Mouse (Mus musculus): ENCODE results near the gene Mrps18b. TPM values are rescaled to one million over a fixed set of nuclear protein-coding genes. Genes with fewer than 3 reads are reported as not detected.

Mrps18b gene
- polyA plus RNA-seq, 1 experiment from 2014 or later = 75.7 TPM

DNA sequence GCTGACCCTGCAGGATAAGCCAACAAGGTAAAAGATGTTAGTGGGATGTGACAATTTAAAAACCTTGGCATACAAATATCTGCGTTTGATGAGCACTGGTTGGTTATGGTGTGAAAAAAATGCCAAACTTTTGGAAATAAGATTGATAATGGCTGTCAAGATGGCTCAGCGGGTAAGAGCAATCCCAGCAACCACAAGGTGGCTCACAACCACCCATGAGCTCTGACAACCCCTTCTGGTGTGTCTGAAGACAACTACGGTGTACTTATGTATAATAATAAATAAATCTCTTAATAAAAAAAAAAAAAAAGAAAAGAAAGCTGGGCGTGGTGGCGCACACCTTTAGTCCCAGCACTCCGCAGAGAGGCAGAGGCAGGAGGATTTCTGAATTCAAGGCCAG lies 1.2 kb downstream of the Mrps18b start:
- Histone ChIP-seq H3K36me3 (peaks cover 55% of the 10 kb centered on the region), H3K27me3 (ENCODE audit: insufficient read depth, poor library complexity, severe bottlenecking) (no peaks in the 10 kb centered on the region), H3K27ac (no peak overlapping the region), H3K4me1 (replicated peaks) (peaks cover 18% of the 10 kb centered on the region), H3K9me3 (no peaks in the 10 kb centered on the region), H3K4me3 (peak overlapping the region; percentile 85)
- DNase-seq (ENCODE audit: low spot score) = no peak
- WGBS = 82% methylated on average over 6 of the region's 6 CpGs

- H3K36me3 ChIP-seq = peaks cover 79% of the 10 kb centered on the region
- 4% methylated on average over 25 of the region's 25 CpGs for WGBS
- peak; percentile 96 for DNase-seq (ENCODE audit: low spot score)
These were observed 6.2 kb downstream of the Mrps18b start, which contains the start of gene Atat1 for GRCm38 (mm10) chr17:35909919-35910369. TSS of gene Atat1 (minus strand) at chr17:35910075.

GRCm38 (mm10) chr17:35909186-35909918 lies 6.8 kb downstream of the Mrps18b start:
- 24% methylated on average over 20 of the region's 20 CpGs for whole genome bisulfite sequencing
- Histone ChIP-seq H3K27me3 (ENCODE audit: insufficient read depth, poor library complexity, severe bottlenecking) (no peaks in the 10 kb centered on the region), H3K36me3 (peaks cover 82% of the 10 kb centered on the region), H3K4me3 (peak overlapping the region; percentile 74), H3K9me3 (no peaks in the 10 kb centered on the region), H3K27ac (peak overlapping the region; percentile 92), H3K4me1 (replicated peaks) (peaks cover 21% of the 10 kb centered on the region)
- no peak for DNase-seq (ENCODE audit: low spot score)

More at GRCm38 (mm10) chr17:35909919-35910369, 6.2 kb downstream of the Mrps18b start, which contains the start of gene Atat1:
- Histone ChIP-seq H3K9me3 (no peaks in the 10 kb centered on the region), H3K27me3 (ENCODE audit: insufficient read depth, poor library complexity, severe bottlenecking) (no peaks in the 10 kb centered on the region), H3K27ac (peak within 1 kb of the TSS; percentile 92), H3K4me1 (replicated peaks) (peaks cover 21% of the 10 kb centered on the region), H3K4me3 (peak within 1 kb of the TSS; percentile 74)

- no peaks in the 10 kb centered on the region for H3K27me3 ChIP-seq (ENCODE audit: insufficient read depth, poor library complexity, severe bottlenecking)
- no peak for DNase-seq (ENCODE audit: low spot score)
- H3K9me3 ChIP-seq = no peaks in the 10 kb centered on the region
- peaks cover 21% of the 10 kb centered on the region for H3K4me1 ChIP-seq (replicated peaks)
- H3K27ac ChIP-seq = no peak overlapping the region
- WGBS = 89% methylated on average over 2 of the region's 2 CpGs
- H3K36me3 ChIP-seq = peaks cover 83% of the 10 kb centered on the region
- H3K4me3 ChIP-seq = no peak overlapping the region
These were observed 8.6 kb downstream of the Mrps18b start for GRCm38 (mm10) chr17:35907609-35908008.

DNA sequence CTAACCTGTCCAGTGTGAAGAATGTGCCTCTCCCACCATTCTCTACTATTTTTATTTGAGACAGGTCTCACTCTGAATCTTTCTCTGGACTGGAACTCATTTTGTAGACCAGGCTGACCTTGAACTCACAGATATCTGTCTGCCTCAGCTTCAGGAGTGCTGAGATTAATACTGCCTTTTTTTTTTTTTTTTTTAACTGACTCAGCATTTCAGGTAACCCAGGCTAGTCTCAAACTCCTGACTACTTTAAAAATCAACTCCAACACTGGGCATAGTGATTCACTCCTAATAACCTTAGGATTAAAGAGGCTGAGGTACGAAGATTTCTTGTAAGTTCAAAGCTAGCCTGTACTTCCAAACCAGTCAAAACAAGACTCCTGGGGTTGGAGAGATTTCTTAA lies 10.6 kb downstream of the Mrps18b start:
- H3K4me1 ChIP-seq (replicated peaks) = peaks cover 21% of the 10 kb centered on the region
- no peaks in the 10 kb centered on the region for H3K27me3 ChIP-seq (ENCODE audit: insufficient read depth, poor library complexity, severe bottlenecking)
- H3K4me3 ChIP-seq = no peak overlapping the region
- DNase-seq (ENCODE audit: low spot score) = no peak
- H3K27ac ChIP-seq = no peak overlapping the region
- 95% methylated on average over 1 of the region's 1 CpGs for WGBS
- H3K9me3 ChIP-seq = no peaks in the 10 kb centered on the region
- H3K36me3 ChIP-seq = peaks cover 83% of the 10 kb centered on the region

GRCm38 (mm10) chr17:35903992-35904355 lies 12.2 kb downstream of the Mrps18b start:
- Histone ChIP-seq H3K27me3 (ENCODE audit: insufficient read depth, poor library complexity, severe bottlenecking) (no peaks in the 10 kb centered on the region), H3K36me3 (peaks cover 99% of the 10 kb centered on the region)
- 88% methylated on average over 4 of the region's 4 CpGs for WGBS

GRCm38 (mm10) chr17:35903343-35903991 lies 12.7 kb downstream of the Mrps18b start:
- Histone ChIP-seq H3K9me3 (no peaks in the 10 kb centered on the region), H3K27ac (no peak overlapping the region), H3K4me1 (replicated peaks) (peaks cover 6% of the 10 kb centered on the region), H3K36me3 (peaks cover 100% of the 10 kb centered on the region), H3K4me3 (no peak overlapping the region), H3K27me3 (ENCODE audit: insufficient read depth, poor library complexity, severe bottlenecking) (no peaks in the 10 kb centered on the region)
- DNase-seq (ENCODE audit: low spot score) = no peak
- WGBS = 92% methylated on average over 9 of the region's 9 CpGs

More at GRCm38 (mm10) chr17:35903992-35904355, 12.2 kb downstream of the Mrps18b start:
- DNase-seq (ENCODE audit: low spot score) = no peak
- Histone ChIP-seq H3K4me3 (no peak overlapping the region), H3K27ac (no peak overlapping the region), H3K9me3 (no peaks in the 10 kb centered on the region), H3K4me1 (replicated peaks) (peaks cover 11% of the 10 kb centered on the region)

GRCm38 (mm10) chr17:35900636-35901035 lies 15.6 kb downstream of the Mrps18b start:
- no peaks in the 10 kb centered on the region for H3K9me3 ChIP-seq
- H3K4me3 ChIP-seq = no peak overlapping the region
- no peak overlapping the region for H3K27ac ChIP-seq
- H3K27me3 ChIP-seq (ENCODE audit: insufficient read depth, poor library complexity, severe bottlenecking) = no peaks in the 10 kb centered on the region
- H3K4me1 ChIP-seq (replicated peaks) = peaks cover 27% of the 10 kb centered on the region
- DNase-seq (ENCODE audit: low spot score) = no peak
- H3K36me3 ChIP-seq = peaks cover 82% of the 10 kb centered on the region
- 94% methylated on average over 3 of the region's 3 CpGs for WGBS

DNA sequence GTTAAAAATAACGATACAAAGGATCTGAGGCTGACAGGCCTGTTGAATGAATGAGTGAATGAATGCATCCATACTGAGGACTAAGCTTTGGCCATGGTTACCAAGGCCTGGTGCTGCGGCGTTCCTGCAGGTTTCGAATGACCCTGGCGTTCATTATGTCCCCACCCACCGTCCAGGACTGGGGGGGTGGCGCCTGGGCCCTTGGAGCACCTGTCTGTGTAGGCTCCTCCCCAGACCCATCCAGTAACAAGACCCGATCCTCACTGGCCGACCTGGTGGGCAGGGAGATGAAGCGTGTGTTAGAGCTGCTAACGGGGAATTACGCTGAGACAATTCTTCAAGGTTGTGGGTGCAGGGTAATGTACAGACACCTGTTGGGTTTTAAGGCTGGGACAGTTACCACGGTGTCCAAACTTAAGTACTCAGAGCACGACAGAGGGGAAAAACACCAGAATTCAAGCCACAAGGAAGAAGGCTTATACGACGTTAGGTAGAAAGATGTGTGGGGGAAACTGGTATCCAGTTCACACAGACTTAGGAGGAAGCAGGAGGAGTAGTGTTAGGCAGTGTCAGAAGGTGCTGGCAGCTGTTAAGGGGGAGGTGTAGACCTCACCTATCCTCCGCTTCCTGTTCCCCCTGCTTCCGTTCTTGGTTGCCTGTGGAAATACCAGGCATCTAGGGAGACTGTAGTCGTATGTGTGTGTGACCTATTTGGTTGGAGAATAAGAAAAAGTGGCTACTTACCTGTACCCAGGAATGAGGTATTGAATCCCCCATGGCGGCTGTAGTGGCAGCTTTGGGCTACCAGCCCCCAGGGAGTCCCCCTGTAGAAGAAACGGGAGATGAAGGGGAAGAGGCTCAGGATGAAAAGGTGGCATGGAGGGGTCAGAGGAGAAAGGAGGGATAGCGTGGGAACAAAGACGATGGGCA lies 18.3 kb downstream of the Mrps18b start:
- no peaks in the 10 kb centered on the region for H3K9me3 ChIP-seq
- peak overlapping the region; percentile 91 for H3K4me3 ChIP-seq
- whole genome bisulfite sequencing = 45% methylated on average over 23 of the region's 23 CpGs
- peaks cover 31% of the 10 kb centered on the region for H3K4me1 ChIP-seq (replicated peaks)
- no peaks in the 10 kb centered on the region for H3K27me3 ChIP-seq (ENCODE audit: insufficient read depth, poor library complexity, severe bottlenecking)
- peaks cover 80% of the 10 kb centered on the region for H3K36me3 ChIP-seq
- no peak for DNase-seq (ENCODE audit: low spot score)
- peak overlapping the region; percentile 98 for H3K27ac ChIP-seq

DNA sequence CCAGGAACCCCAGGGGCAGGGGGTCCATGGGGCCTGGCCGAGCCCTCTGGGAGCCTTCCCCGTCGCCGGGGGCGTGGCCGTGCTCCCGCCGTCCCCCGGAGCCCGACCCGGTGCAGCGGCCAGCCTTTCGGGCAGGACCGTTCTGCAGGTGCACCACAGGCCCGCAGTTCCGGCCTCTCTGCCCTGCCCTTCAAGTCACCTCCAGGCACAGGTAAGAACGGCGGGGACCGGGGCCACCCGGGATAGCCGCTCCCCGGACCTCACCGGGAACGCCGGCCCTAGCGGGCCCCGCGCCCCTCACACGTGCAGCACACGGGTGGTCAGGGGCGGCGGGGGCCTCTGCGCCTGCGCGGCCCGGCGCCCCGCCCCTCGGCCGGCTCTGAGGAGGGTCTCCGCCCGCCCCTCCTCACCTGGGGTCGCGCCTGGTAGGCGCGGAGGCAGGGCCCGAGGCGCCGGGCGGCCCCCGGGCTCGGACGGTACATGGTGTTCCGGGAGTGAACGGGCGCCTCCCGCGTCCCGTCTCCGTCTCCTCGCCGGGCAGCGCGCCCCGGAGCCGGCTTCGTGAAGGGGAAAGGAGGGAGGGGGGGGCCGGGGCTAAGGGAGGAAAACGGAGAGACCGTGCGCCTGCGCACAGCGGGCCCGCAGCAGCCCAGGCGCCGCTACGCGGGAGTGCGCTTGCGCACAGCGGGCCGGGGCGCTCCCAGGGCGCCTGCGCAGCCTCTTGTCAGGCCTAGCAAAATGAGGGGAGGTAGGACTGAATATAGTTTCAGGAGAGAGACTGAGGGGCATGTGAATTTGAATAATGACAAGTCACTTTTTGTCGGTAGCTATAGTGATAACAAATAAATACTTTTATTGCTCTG lies 19.2 kb downstream of the Mrps18b start, which contains the start of gene 2310061I04Rik:
Gene 2310061I04Rik, minus strand, starts transcription at position 651 of the 863 bp plus-strand sequence.
- Histone ChIP-seq H3K27me3 (ENCODE audit: insufficient read depth, poor library complexity, severe bottlenecking) (no peaks in the 10 kb centered on the region), H3K36me3 (peaks cover 80% of the 10 kb centered on the region), H3K9me3 (no peaks in the 10 kb centered on the region), H3K27ac (peak within 1 kb of the TSS; percentile 98), H3K4me3 (peak within 1 kb of the TSS; percentile 91), H3K4me1 (replicated peaks) (peaks cover 31% of the 10 kb centered on the region)
- under 1% methylated on average over 86 of the region's 86 CpGs for WGBS
- DNase-seq (ENCODE audit: low spot score) = peak; percentile 91

- WGBS = 93% methylated on average over 13 of the region's 17 CpGs
- Histone ChIP-seq H3K36me3 (peaks cover 100% of the 10 kb centered on the region), H3K4me3 (no peak overlapping the region), H3K4me1 (replicated peaks) (no peaks in the 10 kb centered on the region), H3K27ac (no peak overlapping the region), H3K9me3 (no peaks in the 10 kb centered on the region), H3K27me3 (ENCODE audit: insufficient read depth, poor library complexity, severe bottlenecking) (no peaks in the 10 kb centered on the region)
- no peak for DNase-seq (ENCODE audit: low spot score)
These were observed 28.5 kb downstream of the Mrps18b start for GRCm38 (mm10) chr17:35887725-35888124.

DNA sequence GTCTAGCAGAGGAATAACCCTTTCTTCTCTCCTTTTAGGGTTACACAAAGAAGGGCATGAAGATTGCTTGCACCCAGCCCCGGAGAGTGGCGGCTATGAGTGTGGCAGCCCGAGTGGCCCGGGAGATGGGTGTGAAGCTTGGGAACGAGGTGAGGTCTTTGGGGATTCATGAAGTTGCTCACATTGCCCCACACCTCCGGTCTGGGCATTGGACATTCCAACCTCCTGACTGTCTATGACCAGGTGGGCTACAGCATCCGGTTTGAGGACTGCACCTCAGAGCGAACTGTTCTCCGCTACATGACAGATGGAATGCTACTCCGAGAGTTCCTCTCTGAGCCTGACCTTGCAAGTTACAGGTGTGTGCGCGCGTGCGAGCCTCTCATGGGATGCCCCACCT lies 32.4 kb downstream of the Mrps18b start:
- Histone ChIP-seq H3K27ac (no peak overlapping the region), H3K4me3 (no peak overlapping the region), H3K9me3 (no peaks in the 10 kb centered on the region), H3K4me1 (replicated peaks) (peaks cover 20% of the 10 kb centered on the region), H3K36me3 (peaks cover 78% of the 10 kb centered on the region), H3K27me3 (ENCODE audit: insufficient read depth, poor library complexity, severe bottlenecking) (no peaks in the 10 kb centered on the region)
- DNase-seq (ENCODE audit: low spot score) = no peak
- 95% methylated on average over 14 of the region's 14 CpGs for WGBS
